Mouse (Mus musculus): ENCODE results near the gene Gm3417. TPM values are rescaled to one million over a fixed set of nuclear protein-coding genes. Genes with fewer than 3 reads are reported as not detected.
"Not testable (repeated sequence)": the region's sequence is repeated elsewhere in the genome, so short reads cannot be mapped to it uniquely, and the experiment has no call there.

The Gm3417 gene
- polyA plus RNA-seq, 1 experiment from 2014 or later, result not detected

DNA sequence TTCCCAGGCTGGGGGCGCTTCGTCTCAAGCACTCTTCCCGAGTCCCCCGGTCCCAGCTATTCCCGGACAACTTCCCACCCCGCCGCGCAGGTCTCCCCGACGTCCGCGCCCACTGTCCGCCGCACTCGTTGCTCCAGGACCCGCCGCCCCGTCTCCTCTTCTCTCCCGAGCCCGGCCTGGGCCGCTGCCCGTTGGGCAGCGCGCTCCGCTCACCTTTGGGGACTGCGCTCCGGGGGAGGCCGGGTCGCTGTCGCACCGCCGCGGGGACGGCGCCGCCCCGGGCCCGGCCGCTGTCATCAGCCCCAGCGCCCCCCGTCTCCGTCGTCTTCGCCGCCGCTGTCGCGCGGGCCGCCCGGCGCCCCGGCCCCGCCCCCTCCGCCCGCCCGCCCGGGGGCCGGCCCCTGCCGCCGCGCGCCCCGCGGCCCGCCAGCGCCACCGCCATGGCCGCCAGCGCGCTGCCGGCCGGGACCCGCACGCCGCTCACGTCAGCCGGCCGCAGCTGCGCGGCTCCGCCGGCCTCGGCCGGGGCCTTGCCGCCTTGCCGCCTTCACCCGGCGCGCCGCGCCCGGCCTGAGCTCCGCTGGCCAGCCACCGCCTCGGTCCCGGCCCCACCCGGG, 14.0 kb upstream of the Gm3417 start:
- ATAC-seq (ENCODE audit: insufficient read depth, low FRiP score, low read depth), result peak; percentile 71
- not testable (repeated sequence) for H3K9ac ChIP-seq; H3K9me3 ChIP-seq; H3K4me3 ChIP-seq (replicated peaks); H3K4me2 ChIP-seq; H3K27ac ChIP-seq; H3K4me1 ChIP-seq; H3K27me3 ChIP-seq (replicated peaks); H3K36me3 ChIP-seq
- WGBS, result no CpG with 5 or more reads among the region's 98 CpGs

GRCm38 (mm10) chr17:14990116-14990702, 11.6 kb upstream of the Gm3417 start:
- not testable (repeated sequence) for H3K36me3 ChIP-seq; H3K9me3 ChIP-seq; H3K27ac ChIP-seq; H3K4me2 ChIP-seq; H3K9ac ChIP-seq; H3K4me1 ChIP-seq; H3K27me3 ChIP-seq (replicated peaks); ATAC-seq (ENCODE audit: insufficient read depth, low FRiP score, low read depth); H3K4me3 ChIP-seq (replicated peaks)
- WGBS, result 65% methylated on average over 4 of the region's 5 CpGs

GRCm38 (mm10) chr17:14977718-14978361, 750 bp downstream of the Gm3417 start:
- not testable (repeated sequence) for H3K27ac ChIP-seq; H3K4me2 ChIP-seq; H3K4me1 ChIP-seq; H3K9ac ChIP-seq; H3K36me3 ChIP-seq; H3K9me3 ChIP-seq; H3K27me3 ChIP-seq (replicated peaks); H3K4me3 ChIP-seq (replicated peaks)
- under 1% methylated on average over 4 of the region's 7 CpGs for WGBS
- 0 out of 2 replicates have a peak, but pooled peaks have one; percentile 32 for ATAC-seq (ENCODE audit: insufficient read depth, low FRiP score, low read depth)

DNA sequence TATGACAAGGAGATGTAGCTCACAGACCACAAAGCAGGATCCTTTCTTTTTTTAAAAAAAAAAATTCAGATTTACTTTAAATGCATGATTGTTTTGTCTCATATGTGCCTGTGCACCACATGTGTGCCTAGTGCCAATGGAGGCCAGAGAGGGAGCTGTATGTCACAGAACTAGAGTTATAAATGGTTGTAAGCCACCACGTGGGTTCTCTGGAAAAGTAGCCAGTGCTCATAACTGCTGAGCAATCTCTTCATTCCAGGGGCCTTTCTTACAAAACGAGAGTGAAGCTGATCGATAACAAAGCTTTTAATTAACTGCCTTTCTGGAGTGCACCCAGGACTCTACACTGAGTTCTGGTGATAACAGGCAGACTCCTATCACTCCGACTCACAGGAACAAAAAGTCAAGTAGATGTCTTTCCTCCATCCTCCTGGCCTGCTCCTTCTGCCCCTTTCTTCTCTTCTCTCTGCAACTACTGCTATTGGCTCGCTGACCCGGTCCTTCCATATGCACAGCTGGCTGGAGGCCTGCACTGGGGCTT, 10.1 kb downstream of the Gm3417 start:
- H3K4me2 ChIP-seq; H3K27me3 ChIP-seq (replicated peaks); H3K4me1 ChIP-seq; H3K9me3 ChIP-seq; H3K27ac ChIP-seq; H3K9ac ChIP-seq; H3K4me3 ChIP-seq (replicated peaks); H3K36me3 ChIP-seq: not testable (repeated sequence)
- peak; percentile 59; the same call in 1 of the 2 replicates for ATAC-seq (ENCODE audit: insufficient read depth, low FRiP score, low read depth)
- no CpG with 5 or more reads among the region's 6 CpGs for WGBS

- H3K36me3 ChIP-seq; H3K4me1 ChIP-seq; H3K9ac ChIP-seq; H3K27ac ChIP-seq; H3K4me2 ChIP-seq; H3K4me3 ChIP-seq (replicated peaks); H3K9me3 ChIP-seq; H3K27me3 ChIP-seq (replicated peaks): not testable (repeated sequence)
- ATAC-seq (ENCODE audit: insufficient read depth, low FRiP score, low read depth), result peak; percentile 75
- no CpG with 5 or more reads among the region's 44 CpGs for WGBS
Measured at GRCm38 (mm10) chr17:14961557-14962154, 16.9 kb downstream of the Gm3417 start.

- H3K27me3 ChIP-seq (replicated peaks); H3K9me3 ChIP-seq; H3K4me1 ChIP-seq; H3K36me3 ChIP-seq: not testable (repeated sequence)
- peak; percentile 76 for ATAC-seq (ENCODE audit: insufficient read depth, low FRiP score, low read depth)
- WGBS, result under 1% methylated on average over 39 of the region's 100 CpGs
- Histone ChIP-seq H3K27ac (peak within 1 kb of the TSS; percentile 73; the same call in 1 of the 2 replicates), H3K9ac (peak within 1 kb of the TSS; percentile 73), H3K4me3 (replicated peaks) (peak within 1 kb of the TSS; percentile 72), H3K4me2 (peak within 1 kb of the TSS; percentile 88)
Measured at GRCm38 (mm10) chr17:14960951-14961556, 17.5 kb downstream of the Gm3417 start, which contains the start of gene Phf10. Gene Phf10 (minus strand): TSS chr17:14961273.

GRCm38 (mm10) chr17:14960520-14960919, 18.1 kb downstream of the Gm3417 start:
- Histone ChIP-seq H3K4me1 (peaks cover 3% of the 10 kb centered on the region; the same call in 1 of the 2 replicates), H3K27me3 (replicated peaks) (no peaks in the 10 kb centered on the region), H3K9me3 (no peaks in the 10 kb centered on the region), H3K27ac (no peak overlapping the region), H3K9ac (peak overlapping the region; percentile 73), H3K36me3 (no peaks in the 10 kb centered on the region; the same call in 1 of the 2 replicates), H3K4me3 (replicated peaks) (peak overlapping the region; percentile 72), H3K4me2 (peak overlapping the region; percentile 88)
- WGBS, result under 1% methylated on average over 20 of the region's 23 CpGs
- ATAC-seq (ENCODE audit: insufficient read depth, low FRiP score, low read depth), result peak; percentile 21; the same call in 1 of the 2 replicates

GRCm38 (mm10) chr17:14959979-14960378, 18.6 kb downstream of the Gm3417 start:
- no peaks in the 10 kb centered on the region for H3K9me3 ChIP-seq
- no peak overlapping the region for H3K9ac ChIP-seq
- peak overlapping the region; percentile 31 for H3K4me3 ChIP-seq (replicated peaks)
- H3K27ac ChIP-seq, result no peak overlapping the region
- no peaks in the 10 kb centered on the region for H3K27me3 ChIP-seq (replicated peaks)
- no peaks in the 10 kb centered on the region; the same call in 1 of the 2 replicates for H3K36me3 ChIP-seq
- H3K4me1 ChIP-seq, result peaks cover 3% of the 10 kb centered on the region; the same call in 1 of the 2 replicates
- WGBS, result 19% methylated on average over 3 of the region's 3 CpGs
- H3K4me2 ChIP-seq, result peak overlapping the region; percentile 55
- ATAC-seq (ENCODE audit: insufficient read depth, low FRiP score, low read depth), result no peak

- H3K27ac ChIP-seq, result no peak overlapping the region
- H3K9me3 ChIP-seq, result no peaks in the 10 kb centered on the region
- ATAC-seq (ENCODE audit: insufficient read depth, low FRiP score, low read depth), result no peak
- H3K27me3 ChIP-seq (replicated peaks), result no peaks in the 10 kb centered on the region
- no peak overlapping the region for H3K9ac ChIP-seq
- WGBS, result 82% methylated on average over 5 of the region's 5 CpGs
- H3K4me3 ChIP-seq (replicated peaks), result no peak overlapping the region
- H3K4me2 ChIP-seq, result no peak overlapping the region
- peaks cover 5% of the 10 kb centered on the region; the same call in 1 of the 2 replicates for H3K36me3 ChIP-seq
- H3K4me1 ChIP-seq, result peaks cover 3% of the 10 kb centered on the region; the same call in 1 of the 2 replicates
Measured at GRCm38 (mm10) chr17:14958686-14959327, 19.8 kb downstream of the Gm3417 start.

DNA sequence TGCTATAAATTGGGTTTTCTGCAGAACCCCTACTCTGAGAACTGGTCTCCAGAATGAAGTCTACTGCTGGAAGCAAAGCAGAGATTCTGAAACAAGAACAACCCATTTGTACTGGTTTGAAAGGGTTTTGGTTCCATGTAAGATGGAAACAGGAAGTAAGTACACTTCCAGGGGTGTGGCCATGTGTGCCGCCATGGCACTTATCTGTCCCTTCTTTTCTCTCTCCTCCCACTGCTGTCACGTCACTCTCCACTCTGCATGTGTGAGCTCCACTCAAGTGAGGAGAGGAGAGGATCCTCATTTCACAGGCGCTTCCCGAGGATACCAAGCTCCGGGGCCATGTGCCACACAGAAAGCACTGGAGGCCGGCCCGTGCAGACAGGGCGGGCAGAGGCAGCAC, 25.1 kb downstream of the Gm3417 start:
- no peak overlapping the region for H3K4me3 ChIP-seq (replicated peaks)
- H3K9ac ChIP-seq, result no peak overlapping the region
- H3K27ac ChIP-seq, result no peak overlapping the region
- ATAC-seq (ENCODE audit: insufficient read depth, low FRiP score, low read depth), result no peak
- 81% methylated on average over 8 of the region's 8 CpGs for WGBS
- H3K4me2 ChIP-seq, result no peak overlapping the region
- no peaks in the 10 kb centered on the region for H3K9me3 ChIP-seq
- no peaks in the 10 kb centered on the region for H3K4me1 ChIP-seq
- H3K36me3 ChIP-seq, result peaks cover 24% of the 10 kb centered on the region
- H3K27me3 ChIP-seq (replicated peaks), result no peaks in the 10 kb centered on the region

DNA sequence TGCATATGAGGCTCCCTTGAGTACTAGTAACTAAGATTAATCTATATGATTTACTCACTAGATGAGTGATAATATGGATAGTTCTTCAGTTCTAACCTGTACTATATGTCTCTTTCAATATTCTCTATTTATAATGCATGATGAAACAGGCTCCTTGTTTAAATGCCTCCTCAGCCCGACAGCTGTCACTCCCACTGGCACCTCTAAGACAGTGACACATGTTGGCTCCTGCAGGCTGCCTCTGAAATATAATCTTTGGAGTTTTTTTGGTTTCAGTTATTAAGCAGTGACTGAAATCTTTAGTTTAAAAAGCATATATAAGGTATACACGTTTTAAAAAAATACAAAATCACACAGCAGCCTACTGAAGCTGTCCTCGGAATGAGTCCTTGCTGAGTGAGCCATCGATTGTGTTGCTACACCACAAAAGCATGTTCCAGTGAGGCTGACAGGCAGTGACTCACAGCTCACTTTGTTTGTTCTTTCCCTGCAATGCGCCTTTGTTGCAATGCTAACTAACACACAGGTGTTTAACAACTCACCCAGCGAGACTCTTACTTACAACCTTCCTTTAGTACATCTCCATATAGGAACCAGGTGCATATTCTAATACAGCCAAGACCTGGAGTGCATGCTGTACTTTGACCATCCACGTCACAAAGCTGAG, 29.3 kb downstream of the Gm3417 start:
- Histone ChIP-seq H3K4me2 (no peak overlapping the region), H3K9ac (no peak overlapping the region), H3K27me3 (replicated peaks) (no peaks in the 10 kb centered on the region), H3K4me3 (replicated peaks) (no peak overlapping the region), H3K4me1 (peaks cover 2% of the 10 kb centered on the region; the same call in 1 of the 2 replicates), H3K27ac (no peak overlapping the region), H3K9me3 (no peaks in the 10 kb centered on the region), H3K36me3 (peaks cover 31% of the 10 kb centered on the region)
- ATAC-seq (ENCODE audit: insufficient read depth, low FRiP score, low read depth), result no peak
- WGBS, result 80% methylated on average over 7 of the region's 7 CpGs

All from stomach, embryonic 15.5 days (tissue).